In genomic region chr2:150909429-150910039, GRCm38 (mm10) we compare ENCODE assay signal across 7 mouse cellular contexts. TPM values are rescaled to one million over a fixed set of nuclear protein-coding genes. Genes with fewer than 3 reads are reported as not detected.
DNase-seq lines count a peak whose midpoint lies in the region; ATAC-seq lines count a peak whose summit lies in the region.

No protein-coding gene starts in this region.

- peaks cover 13% of the 10 kb centered on the region for H3K36me3 ChIP-seq in limb, embryonic 10.5 days
- H3K36me3 ChIP-seq in midbrain, embryonic 13.5 days, result no peaks in the 10 kb centered on the region

- H3K4me3 ChIP-seq in limb, embryonic 10.5 days, result peak overlapping the region; percentile 63
- peak overlapping the region; percentile 71 for H3K4me3 ChIP-seq in midbrain, embryonic 13.5 days (replicated peaks)

- H3K27ac ChIP-seq in limb, embryonic 10.5 days, result peak overlapping the region; percentile 93
- H3K27ac ChIP-seq in midbrain, embryonic 13.5 days, result peak overlapping the region; percentile 83

- under 1% methylated on average over 35 of the region's 35 CpGs for WGBS in limb, embryonic 10.5 days
- 0% methylated on average over 35 of the region's 35 CpGs for WGBS in midbrain, embryonic 13.5 days

- H3K9ac ChIP-seq in midbrain, embryonic 13.5 days (replicated peaks), result peak overlapping the region; percentile 64

- peak; percentile 90 for ATAC-seq in granulocyte monocyte progenitor cell, adult 5-6 weeks (replicated peaks; ENCODE audit: poor library complexity, severe bottlenecking)
- peak; percentile 93 for ATAC-seq in midbrain, embryonic 13.5 days

- peaks cover 5% of the 10 kb centered on the region for H3K4me1 ChIP-seq in limb, embryonic 10.5 days
- H3K4me1 ChIP-seq in midbrain, embryonic 13.5 days (replicated peaks), result peaks cover 9% of the 10 kb centered on the region

- peak; percentile 91 for DNase-seq in adrenal gland, adult 8-10 months
- peak; percentile 95 for DNase-seq in embryo, embryonic 9.5 days (ENCODE audit: extremely low spot score)
- DNase-seq in kidney, adult 11 months, result peak; percentile 96
- DNase-seq in limb, embryonic 10.5 days (ENCODE audit: low spot score), result peak; percentile 91
- peak; percentile 96 for DNase-seq in spleen, adult 12 weeks (ENCODE audit: low spot score)

- peak overlapping the region; percentile 61 for H3K4me2 ChIP-seq in midbrain, embryonic 13.5 days (replicated peaks)

- no peaks in the 10 kb centered on the region for H3K9me3 ChIP-seq in limb, embryonic 10.5 days (replicated peaks)
- no peaks in the 10 kb centered on the region for H3K9me3 ChIP-seq in midbrain, embryonic 13.5 days

- H3K27me3 ChIP-seq in limb, embryonic 10.5 days (ENCODE audit: low read depth, poor library complexity, severe bottlenecking), result no peaks in the 10 kb centered on the region
- no peaks in the 10 kb centered on the region for H3K27me3 ChIP-seq in midbrain, embryonic 13.5 days

RNA-seq across cellular contexts. Expression of gene Gins1, which starts 4.3 kb away (rescaled TPM):
- 1 to 10 TPM; 2.4 to 2.7 (median 2.6) TPM for total RNA-seq in adrenal gland, adult 8-10 months (2022)
- total RNA-seq in granulocyte monocyte progenitor cell, adult 5-6 weeks (2014; fragmentation: Nextera tagmentation), result 74.6 and 87.3 TPM in 2 replicates
- total RNA-seq in granulocyte monocyte progenitor cell, adult 5-6 weeks (2017), result 145 and 153 TPM in 2 replicates
- polyA plus RNA-seq in limb, embryonic 10.5 days (2016; fragmentation: Nextera tagmentation; extraction: Ambion mirVana), result 77.0 and 77.9 TPM in 2 replicates
- 31.8 and 33.5 TPM in 2 replicates for polyA plus RNA-seq in midbrain, embryonic 13.5 days (2015; fragmentation: Nextera tagmentation; extraction: Ambion mirVana)

RNA-seq across cellular contexts. Expression of gene Abhd12, which starts 5.0 kb away (rescaled TPM):
- total RNA-seq in adrenal gland, adult 8-10 months (2022), result 100 to 1,000 TPM in 1 of 4 experiments, 10 to 100 TPM in 3; 76.1 to 111 (median 90.2) TPM
- 24.8 and 38.0 TPM in 2 replicates for total RNA-seq in granulocyte monocyte progenitor cell, adult 5-6 weeks (2014; fragmentation: Nextera tagmentation)
- 40.4 and 78.7 TPM in 2 replicates for total RNA-seq in granulocyte monocyte progenitor cell, adult 5-6 weeks (2017)
- 46.9 and 53.0 TPM in 2 replicates for polyA plus RNA-seq in limb, embryonic 10.5 days (2016; fragmentation: Nextera tagmentation; extraction: Ambion mirVana)
- polyA plus RNA-seq in midbrain, embryonic 13.5 days (2015; fragmentation: Nextera tagmentation; extraction: Ambion mirVana), result 77.6 and 84.8 TPM in 2 replicates

Comparison
In these comparisons a context has a peak if more than half of its experiments do, and no peak if none do; other contexts are left out.
1. Peak in every context shown above with its lines: DNase-seq, ATAC-seq, H3K4me3 ChIP-seq and H3K27ac ChIP-seq.
2. RNA of gene Gins1, which starts 4.3 kb away (total RNA-seq): 74.6 to 153 TPM in granulocyte monocyte progenitor cell, adult 5-6 weeks; 2.4 to 2.7 TPM in adrenal gland, adult 8-10 months; every median in the first group is over 10 times any median in the second.